Mouse (Mus musculus) induced T-regulatory cell, adult 2 months (primary cell): ENCODE measurements around the gene Dgcr6.
A peak's percentile ranks its signal among the peaks of the same experiment; 100 is the strongest.

Experiments used
- DNase-seq: peaks from one replicate; pipeline ENCODE4 v3.0.0-alpha.2; 2012; ENCODE audit warnings: low read depth

Dgcr6 gene

GRCm38 (mm10) chr16:18070798-18071197 lies 18.1 kb downstream of the Dgcr6 start:
- no peak for DNase-seq

GRCm38 (mm10) chr16:18072089-18072488 lies 19.4 kb downstream of the Dgcr6 start:
- no peak for DNase-seq

GRCm38 (mm10) chr16:18073259-18073962 lies 20.8 kb downstream of the Dgcr6 start:
- peak; percentile 66 for DNase-seq

- DNase-seq = no peak
These were observed 22.0 kb downstream of the Dgcr6 start for GRCm38 (mm10) chr16:18074611-18075010.

GRCm38 (mm10) chr16:18075201-18075600 lies 22.5 kb downstream of the Dgcr6 start:
- DNase-seq = peak; percentile 83

- no peak for DNase-seq
These were observed 25.8 kb downstream of the Dgcr6 start for GRCm38 (mm10) chr16:18078314-18079015.

GRCm38 (mm10) chr16:18079300-18079699 lies 26.6 kb downstream of the Dgcr6 start:
- DNase-seq = no peak

GRCm38 (mm10) chr16:18080171-18080570 lies 27.5 kb downstream of the Dgcr6 start:
- no peak for DNase-seq

GRCm38 (mm10) chr16:18081149-18081827 lies 28.6 kb downstream of the Dgcr6 start:
- DNase-seq = peak; percentile 38

GRCm38 (mm10) chr16:18082291-18082690 lies 29.6 kb downstream of the Dgcr6 start:
- DNase-seq = no peak

- DNase-seq = no peak
These were observed 30.7 kb downstream of the Dgcr6 start for GRCm38 (mm10) chr16:18083231-18083951.

GRCm38 (mm10) chr16:18084262-18084661 lies 31.6 kb downstream of the Dgcr6 start:
- DNase-seq = no peak

- DNase-seq = no peak
These were observed 34.4 kb downstream of the Dgcr6 start for GRCm38 (mm10) chr16:18087101-18087500.

GRCm38 (mm10) chr16:18096348-18096747 lies 43.7 kb downstream of the Dgcr6 start:
- DNase-seq = no peak

GRCm38 (mm10) chr16:18102816-18103215 lies 50.2 kb downstream of the Dgcr6 start:
- DNase-seq = no peak

GRCm38 (mm10) chr16:18103366-18103765 lies 50.7 kb downstream of the Dgcr6 start:
- DNase-seq = no peak

- DNase-seq = no peak
These were observed 51.1 kb downstream of the Dgcr6 start for GRCm38 (mm10) chr16:18103808-18104207.

- peak; percentile 50 for DNase-seq
These were observed 55.7 kb downstream of the Dgcr6 start for GRCm38 (mm10) chr16:18108221-18108966.

- DNase-seq = no peak
These were observed 58.4 kb downstream of the Dgcr6 start for GRCm38 (mm10) chr16:18111042-18111441.

GRCm38 (mm10) chr16:18116467-18116866 lies 63.8 kb downstream of the Dgcr6 start:
- DNase-seq = no peak

GRCm38 (mm10) chr16:18118285-18118684 lies 65.6 kb downstream of the Dgcr6 start:
- no peak for DNase-seq
